In the genomic region with DNA sequence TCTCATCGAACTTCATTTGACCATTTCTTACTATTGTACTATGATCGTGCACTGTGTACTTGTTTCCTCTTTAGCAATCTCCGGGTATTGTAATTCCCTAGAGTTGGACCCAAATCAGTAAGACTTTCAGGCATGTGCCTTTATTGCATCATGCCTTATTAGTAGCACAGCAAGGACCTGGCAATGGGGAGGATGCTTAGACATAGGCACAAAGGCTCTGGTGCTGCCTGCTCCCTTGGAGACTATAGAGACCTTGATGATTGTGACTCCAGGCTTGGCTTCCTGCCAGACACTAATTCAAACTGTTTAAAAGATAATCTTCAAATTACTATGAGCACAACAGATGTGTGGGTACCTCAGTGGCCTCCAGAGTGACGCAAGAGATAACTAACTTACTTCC, we compare ENCODE assay signal across 25 mouse cellular contexts.
A peak's percentile ranks its signal among the peaks of the same experiment; 100 is the strongest.
DNase-seq lines count a peak whose midpoint lies in the region; ATAC-seq and TF ChIP-seq lines count a peak whose summit lies in the region.
"Had no signal": no experiment of that assay in that cellular context is flagged by ENCODE, and none has a peak within 500 bp of the region (broad histone marks: within the 10 kb centered on the region; RNA-seq: fewer than 3 reads in every experiment).

No protein-coding gene starts in this region.

- H3K4me2 ChIP-seq in embryonic facial prominence, embryonic 14.5 days (ENCODE audit: low read depth, low read length): no peak overlapping the region
- H3K4me2 ChIP-seq: embryonic facial prominence, embryonic 12.5 days; embryonic facial prominence, embryonic 15.5 days; forebrain, embryonic 12.5 days had no signal

- H3K4me3 ChIP-seq in embryonic facial prominence, embryonic 14.5 days (ENCODE audit: low read depth, low read length): no peak overlapping the region
- H3K4me3 ChIP-seq in embryonic facial prominence, embryonic 10.5 days: no peak overlapping the region
- no peak overlapping the region for H3K4me3 ChIP-seq in liver, adult 2 months (ENCODE audit: insufficient read depth, low read depth, low read length)
- H3K4me3 ChIP-seq in MEL (ENCODE audit: control insufficient read depth in 1 of 2, insufficient read depth in 1 of 2, low read depth in 2 of 2, low read length in 2 of 2): no peak overlapping the region
- H3K4me3 ChIP-seq: embryonic facial prominence, embryonic 12.5 days; embryonic facial prominence, embryonic 15.5 days; erythroblast, embryonic 14.5 days; forebrain, embryonic 10.5 days; forebrain, embryonic 12.5 days had no signal

- peak; percentile 8 for DNase-seq in embryonic facial prominence, embryonic 14.5 days (ENCODE audit: low spot score)
- DNase-seq in embryonic facial prominence, embryonic 10.5 days (ENCODE audit: low spot score): no peak
- peak; percentile 12 for DNase-seq in liver, adult 2 months (ENCODE audit: extremely low read depth, low read depth, low spot score)
- DNase-seq in liver (no peak), MEL (ENCODE audit: low read depth, low spot score) (peak; percentile 7)
- DNase-seq in brain, embryonic 14.5 days (ENCODE audit: low read depth): peak; percentile 19
- no peak for DNase-seq in layer of hippocampus, adult 9-10 months (ENCODE audit: low spot score)
- DNase-seq: adrenal gland, adult 8-10 months; adrenal gland, postnatal 25 days; cerebellum, adult 11 months; cerebellum, adult 18-20 months; cerebellum, adult 8-10 months; cerebellum, adult 9-11 months; cerebellum, postnatal 14 days; cerebellum, postnatal 36 days; embryo, embryonic 11 days had no signal

- ATAC-seq in embryonic facial prominence, embryonic 14.5 days (ENCODE audit: low read depth): peak; percentile 75; the same call in 1 of the 2 replicates
- ATAC-seq: activated CD4-positive, CD25-positive, alpha-beta regulatory T cell, adult 4 months; forebrain, embryonic 14.5 days; forebrain, embryonic 16.5 days; Patski had no signal

- H3K79me2 ChIP-seq in liver, adult 2 months (ENCODE audit: control insufficient read depth, insufficient read depth, low read length): no peaks in the 10 kb centered on the region
- no peaks in the 10 kb centered on the region for H3K79me2 ChIP-seq in MEL (ENCODE audit: control insufficient read depth, insufficient read depth, low read length, poor library complexity)

- no peaks in the 10 kb centered on the region for H3K4me1 ChIP-seq in embryonic facial prominence, embryonic 14.5 days (ENCODE audit: control insufficient read depth, insufficient read depth, low read length)
- H3K4me1 ChIP-seq in embryonic facial prominence, embryonic 10.5 days: no peaks in the 10 kb centered on the region
- peaks cover 4% of the 10 kb centered on the region for H3K4me1 ChIP-seq in liver, adult 2 months (ENCODE audit: control insufficient read depth, insufficient read depth, low read length)
- no peaks in the 10 kb centered on the region for H3K4me1 ChIP-seq in MEL (ENCODE audit: control insufficient read depth in 1 of 2, insufficient read depth in 2 of 2, low read length in 2 of 2)
- H3K4me1 ChIP-seq: embryonic facial prominence, embryonic 12.5 days; embryonic facial prominence, embryonic 15.5 days; forebrain, embryonic 10.5 days; forebrain, embryonic 12.5 days had no signal

- TF ChIP-seq EP300 in MEL (IDR thresholded peaks at IDR 0.05; ENCODE audit: low read depth in 1 of 2, low read length in 2 of 2): no peak

- peaks cover 16% of the 10 kb centered on the region for H3K36me3 ChIP-seq in embryonic facial prominence, embryonic 14.5 days (ENCODE audit: control insufficient read depth, insufficient read depth, low read length)
- H3K36me3 ChIP-seq in embryonic facial prominence, embryonic 10.5 days (replicated peaks): peaks cover 11% of the 10 kb centered on the region
- H3K36me3 ChIP-seq in liver, adult 2 months (ENCODE audit: control insufficient read depth, insufficient read depth, low read length): no peaks in the 10 kb centered on the region
- H3K36me3 ChIP-seq in MEL (ENCODE audit: control insufficient read depth in 1 of 2, insufficient read depth in 2 of 2, low read length in 2 of 2): no peaks in the 10 kb centered on the region
- H3K36me3 ChIP-seq: forebrain, embryonic 10.5 days; forebrain, embryonic 12.5 days had no signal

- TF ChIP-seq CTCF in liver, adult 2 months (IDR thresholded peaks at IDR 0.05; ENCODE audit: low read depth, low read length): no peak
- TF ChIP-seq CTCF in MEL (IDR thresholded peaks at IDR 0.05 in 2 of 3, conservative IDR thresholded peaks at IDR 0.05 in 1 of 3; ENCODE audit: control insufficient read depth in 1 of 3, insufficient read depth in 1 of 3, low read depth in 2 of 3, low read length in 3 of 3, poor library complexity in 1 of 3, severe bottlenecking in 1 of 3): no peak
- TF ChIP-seq CTCF in brain, embryonic 14.5 days (IDR thresholded peaks at IDR 0.05; ENCODE audit: borderline replicate concordance, extremely low read depth, insufficient read depth, insufficient read length): no peak

- no peak overlapping the region for H3K27ac ChIP-seq in embryonic facial prominence, embryonic 14.5 days (replicated peaks; ENCODE audit: low read depth, low read length)
- no peak overlapping the region for H3K27ac ChIP-seq in embryonic facial prominence, embryonic 10.5 days (replicated peaks)
- no peak overlapping the region for H3K27ac ChIP-seq in liver, adult 2 months (replicated peaks; ENCODE audit: insufficient read depth, low read depth, low read length)
- no peak overlapping the region for H3K27ac ChIP-seq in MEL (ENCODE audit: control insufficient read depth, low read depth, low read length)
- H3K27ac ChIP-seq: embryonic facial prominence, embryonic 12.5 days; embryonic facial prominence, embryonic 15.5 days; forebrain, embryonic 10.5 days; forebrain, embryonic 12.5 days had no signal

- TF ChIP-seq POLR2A in liver, adult 2 months (IDR thresholded peaks at IDR 0.05; ENCODE audit: extremely low read depth, insufficient read depth, low read length): no peak
- no peak for TF ChIP-seq POLR2A in MEL (IDR thresholded peaks at IDR 0.05; ENCODE audit: control insufficient read depth in 1 of 2, insufficient read depth in 1 of 2, low read depth in 1 of 2, low read length in 2 of 2, poor library complexity in 1 of 2)
- no peak for TF ChIP-seq POLR2A in brain, embryonic 14.5 days (IDR thresholded peaks at IDR 0.05; ENCODE audit: borderline replicate concordance, extremely low read depth, insufficient read depth, insufficient read length, poor library complexity, severe bottlenecking)

- peaks cover 7% of the 10 kb centered on the region for H3K9me3 ChIP-seq in embryonic facial prominence, embryonic 14.5 days (ENCODE audit: control insufficient read depth, low read length)
- peaks cover 5% of the 10 kb centered on the region; the same call in 1 of the 2 replicates for H3K9me3 ChIP-seq in embryonic facial prominence, embryonic 10.5 days
- no peaks in the 10 kb centered on the region for H3K9me3 ChIP-seq in MEL (replicated peaks; ENCODE audit: insufficient read depth, low read length)
- H3K9me3 ChIP-seq: embryonic facial prominence, embryonic 15.5 days had no signal

- WGBS in embryonic facial prominence, embryonic 14.5 days: 82% methylated on average over 4 of the region's 4 CpGs
- WGBS in embryonic facial prominence, embryonic 10.5 days: 91% methylated on average over 4 of the region's 4 CpGs
- 81% methylated on average over 4 of the region's 4 CpGs for WGBS in liver, adult 2 months

- no peaks in the 10 kb centered on the region for H3K27me3 ChIP-seq in embryonic facial prominence, embryonic 14.5 days (replicated peaks; ENCODE audit: control insufficient read depth, insufficient read depth, low read length)
- no peaks in the 10 kb centered on the region for H3K27me3 ChIP-seq in embryonic facial prominence, embryonic 10.5 days (replicated peaks; ENCODE audit: low read depth, poor library complexity, severe bottlenecking)
- no peaks in the 10 kb centered on the region for H3K27me3 ChIP-seq in liver, adult 2 months (ENCODE audit: control insufficient read depth, insufficient read depth, low read length)
- H3K27me3 ChIP-seq in MEL (ENCODE audit: control insufficient read depth in 1 of 2, insufficient read depth in 2 of 2, low read length in 2 of 2): no peaks in the 10 kb centered on the region; a peak in 1 of 4 replicates
- H3K27me3 ChIP-seq: embryonic facial prominence, embryonic 12.5 days; embryonic facial prominence, embryonic 15.5 days; forebrain, embryonic 12.5 days had no signal

- H3K9ac ChIP-seq in embryonic facial prominence, embryonic 14.5 days (ENCODE audit: low read depth, low read length): no peak overlapping the region
- no peak overlapping the region for H3K9ac ChIP-seq in liver, adult 2 months (ENCODE audit: low read depth, low read length)
- H3K9ac ChIP-seq in MEL (ENCODE audit: control insufficient read depth, low read depth, low read length, poor library complexity, severe bottlenecking): no peak overlapping the region
- H3K9ac ChIP-seq: embryonic facial prominence, embryonic 12.5 days; embryonic facial prominence, embryonic 15.5 days; forebrain, embryonic 12.5 days had no signal

- no peak for TF ChIP-seq RAD21 in MEL (IDR thresholded peaks at IDR 0.05; ENCODE audit: low read depth, low read length)

TF ChIP-seq in MEL, 35 proteins besides CTCF, POLR2A, EP300 and RAD21:
- no peak for TF ChIP-seq TAL1 (IDR thresholded peaks at IDR 0.05; ENCODE audit: low read length)
- TF ChIP-seq POLR2AphosphoS2 (IDR thresholded peaks at IDR 0.05; ENCODE audit: low read length): no peak
- no peak for TF ChIP-seq USF1 (IDR thresholded peaks at IDR 0.05; ENCODE audit: low read depth, low read length)
- no peak for TF ChIP-seq E2F4 (IDR thresholded peaks at IDR 0.05; ENCODE audit: borderline replicate concordance, low read depth, low read length)
- no peak for TF ChIP-seq SMC3 (IDR thresholded peaks at IDR 0.05; ENCODE audit: low read depth, low read length)
- no peak for TF ChIP-seq SIN3A (IDR thresholded peaks at IDR 0.05; ENCODE audit: low read length)
- TF ChIP-seq ZMIZ1 (IDR thresholded peaks at IDR 0.05; ENCODE audit: low read depth, low read length): no peak
- no peak for TF ChIP-seq RCOR1 (IDR thresholded peaks at IDR 0.05; ENCODE audit: low read depth, low read length)
- no peak for TF ChIP-seq KAT2A (conservative IDR thresholded peaks at IDR 0.05; ENCODE audit: low read depth, low read length)
- no peak for TF ChIP-seq GATA1 (IDR thresholded peaks at IDR 0.05; ENCODE audit: low read depth, low read length)
- TF ChIP-seq CHD1 (IDR thresholded peaks at IDR 0.05; ENCODE audit: low read depth, low read length): no peak
- TF ChIP-seq BHLHE40 (IDR thresholded peaks at IDR 0.05; ENCODE audit: borderline replicate concordance, low read depth, low read length): no peak
- TF ChIP-seq POLR2AphosphoS5 (IDR thresholded peaks at IDR 0.05; ENCODE audit: borderline replicate concordance, low read depth, low read length): no peak
- TF ChIP-seq NELFE (IDR thresholded peaks at IDR 0.05; ENCODE audit: low read depth, low read length): no peak
- TF ChIP-seq MXI1 (IDR thresholded peaks at IDR 0.05; ENCODE audit: low read depth, low read length): no peak
- TF ChIP-seq ZKSCAN1 (IDR thresholded peaks at IDR 0.05; ENCODE audit: low read depth, low read length): no peak
- TF ChIP-seq ZC3H11A (IDR thresholded peaks at IDR 0.05; ENCODE audit: low read depth, low read length): no peak

Comparison
In these comparisons a context has a peak if more than half of its experiments do, and no peak if none do; other contexts are left out.
1. DNase-seq: peak in embryonic facial prominence, embryonic 14.5 days (single experiment), liver, adult 2 months (single experiment), MEL (single experiment) and brain, embryonic 14.5 days (single experiment); none in embryonic facial prominence, embryonic 10.5 days (single experiment), liver (single experiment) and layer of hippocampus, adult 9-10 months (single experiment).